Mouse (Mus musculus) adrenal gland, postnatal 14 days (tissue): ENCODE results near the gene Helz. TPM values are rescaled to one million over a fixed set of nuclear protein-coding genes. Genes with fewer than 3 reads are reported as not detected.
A peak's percentile ranks its signal among the peaks of the same experiment; 100 is the strongest.

Source experiments
- DNase-seq: peaks from one replicate; pipeline ENCODE4 v3.0.0; 2021; ENCODE audit warnings: mixed read lengths
- total RNA-seq: library from RNA; stranded (reverse); gene quantifications from 2 replicates; pipeline ENCODE4 v1.2.3, GENCODE M21; 2021

Gene Helz
- total RNA-seq, 1 experiment from 2014 or later: 30.3 TPM

DNA sequence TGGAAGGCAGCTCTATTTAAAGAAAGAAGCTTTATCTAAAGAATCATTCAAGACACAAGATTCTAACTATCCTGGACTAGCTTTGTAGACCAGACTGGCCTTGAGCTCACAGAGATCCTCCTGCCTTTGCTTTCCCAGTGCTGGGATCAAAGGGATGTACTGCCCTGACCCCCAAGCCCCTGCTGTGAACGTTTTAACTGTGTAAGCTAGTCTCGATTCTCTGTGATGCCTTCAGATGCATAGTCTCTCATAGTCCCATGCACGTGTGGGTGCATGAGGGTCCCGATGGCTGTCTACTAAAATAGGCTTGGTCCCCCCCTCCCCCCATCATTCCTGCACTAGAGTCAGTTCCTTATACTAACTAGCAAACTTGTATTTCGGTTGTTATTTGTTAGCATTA lies 70.2 kb downstream of the Helz start:
- DNase-seq: no peak

DNA sequence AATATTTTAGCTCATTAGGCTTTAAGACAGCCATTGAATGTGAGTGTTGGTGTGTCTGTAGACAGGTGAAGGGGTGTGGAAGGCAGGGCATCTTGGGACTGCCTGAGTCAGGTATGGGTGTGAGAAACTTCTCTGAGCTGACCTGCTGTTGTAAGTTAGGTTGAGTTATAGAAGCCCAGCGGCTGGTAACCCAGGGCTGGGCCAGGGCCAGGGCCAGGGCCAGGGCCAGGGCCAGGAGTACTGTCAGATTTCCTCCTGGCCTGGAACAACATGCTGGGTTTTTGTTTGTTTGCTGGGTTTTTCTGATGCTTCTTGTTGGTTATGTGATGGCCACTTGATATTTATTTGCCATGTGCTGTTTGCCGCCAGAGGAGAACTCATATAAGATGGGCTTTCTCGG lies 76.9 kb downstream of the Helz start:
- DNase-seq: no peak

DNA sequence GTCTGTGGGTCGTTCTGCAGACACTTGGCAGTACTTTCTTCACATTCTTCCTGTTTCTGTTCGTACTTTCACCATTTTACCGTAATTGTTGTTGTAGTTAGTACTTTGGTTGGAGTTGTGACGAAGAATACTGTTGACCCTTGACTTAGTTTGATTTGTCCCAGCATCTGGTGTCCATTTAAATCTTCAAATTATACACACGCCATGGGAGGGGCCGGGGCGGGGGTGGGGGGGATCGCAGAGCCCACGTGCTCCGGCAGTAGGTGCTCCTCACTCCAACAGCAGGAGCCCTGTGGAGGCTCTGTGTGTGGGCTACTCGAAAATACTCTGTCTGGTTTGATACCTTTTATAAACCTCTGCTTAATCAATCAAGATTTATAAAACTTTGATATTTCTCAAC lies 78.0 kb downstream of the Helz start:
- DNase-seq: no peak

DNA sequence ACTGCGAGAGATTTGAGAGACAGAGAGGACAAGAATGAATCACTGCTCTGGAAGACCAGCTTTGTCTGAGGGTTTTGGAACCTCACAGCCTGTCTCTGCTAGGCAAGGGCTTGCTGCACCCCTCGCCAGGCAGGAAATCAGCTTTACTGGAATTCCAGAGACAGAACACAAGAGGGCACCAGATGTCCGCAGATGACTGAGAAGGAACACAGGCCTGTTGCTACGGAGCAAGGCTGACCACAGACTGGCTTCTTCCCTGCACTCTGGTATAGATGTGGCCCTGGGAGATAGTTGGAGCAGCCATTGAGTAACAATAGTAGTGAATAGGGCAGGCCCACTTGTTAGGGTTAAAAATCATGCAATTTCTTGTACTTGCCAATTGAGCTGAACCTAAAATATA lies 81.8 kb downstream of the Helz start:
- peak; percentile 87 for DNase-seq

DNA sequence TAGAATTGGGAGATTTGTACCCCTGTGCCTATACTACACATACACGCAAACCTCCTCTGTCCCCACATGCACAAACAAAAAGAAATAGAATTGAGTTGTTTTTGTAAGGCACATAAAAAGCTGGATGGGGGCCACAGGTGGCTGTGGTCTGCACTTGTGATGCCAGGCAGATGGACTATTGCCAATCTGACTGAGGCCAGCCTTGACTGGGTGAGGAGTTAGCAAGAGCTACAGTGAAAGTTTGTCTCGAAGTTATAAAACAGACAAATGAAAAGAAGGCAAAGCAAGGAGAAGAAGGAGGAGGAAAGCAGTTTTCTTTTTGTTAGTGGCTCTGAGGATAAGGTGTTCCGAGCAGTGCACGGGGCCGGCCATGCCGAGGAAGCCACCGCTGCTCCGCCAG lies 82.2 kb downstream of the Helz start:
- peak; percentile 52 for DNase-seq

DNA sequence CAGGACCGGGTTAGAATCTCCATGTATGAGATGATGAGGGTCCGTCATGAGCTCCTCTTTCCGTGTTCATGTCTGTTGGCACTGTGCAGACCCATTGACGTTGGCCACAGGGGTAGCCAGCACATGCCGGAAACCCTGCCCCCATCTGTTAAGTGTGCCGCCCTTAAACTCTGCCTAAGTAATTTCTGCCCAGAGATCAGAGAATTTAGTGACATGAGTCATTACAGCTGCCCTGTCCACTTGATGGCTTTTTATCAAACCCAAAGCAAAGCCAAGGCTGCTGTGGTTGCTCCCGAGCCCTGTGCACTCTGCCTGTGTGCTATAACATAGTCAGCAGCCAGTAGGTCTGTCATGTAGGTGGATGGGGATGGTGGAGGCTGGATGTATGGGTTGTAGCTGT lies 83.4 kb downstream of the Helz start:
- DNase-seq: peak; percentile 63

DNA sequence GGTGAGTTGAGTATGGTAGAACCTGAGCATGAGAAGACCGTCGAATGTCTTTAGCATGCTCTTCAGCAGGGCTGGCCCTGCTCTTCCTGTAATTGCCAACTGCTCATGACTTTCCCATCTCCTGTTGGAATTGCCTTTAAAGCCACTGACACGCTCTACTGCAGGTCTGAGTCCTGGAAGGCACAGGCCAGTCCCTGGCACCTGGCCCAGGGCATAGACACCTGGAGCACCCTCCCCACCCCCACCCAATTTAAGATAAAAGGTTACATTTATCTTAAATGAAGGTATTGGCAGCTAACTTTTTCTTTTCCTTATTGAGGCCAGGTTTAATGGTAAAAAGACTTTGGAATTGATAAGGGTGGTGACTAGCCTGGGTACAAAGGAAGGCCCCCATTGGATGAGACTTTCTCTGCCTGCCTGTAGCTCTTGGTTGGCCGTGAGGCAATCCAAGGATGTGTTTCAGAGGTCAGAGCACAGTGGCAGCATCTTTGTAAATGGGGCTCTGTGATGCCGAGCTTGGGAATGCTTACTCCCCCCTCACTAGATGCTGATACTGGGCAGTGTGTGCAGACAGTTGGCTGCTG lies 85.9 kb downstream of the Helz start:
- no peak for DNase-seq

DNA sequence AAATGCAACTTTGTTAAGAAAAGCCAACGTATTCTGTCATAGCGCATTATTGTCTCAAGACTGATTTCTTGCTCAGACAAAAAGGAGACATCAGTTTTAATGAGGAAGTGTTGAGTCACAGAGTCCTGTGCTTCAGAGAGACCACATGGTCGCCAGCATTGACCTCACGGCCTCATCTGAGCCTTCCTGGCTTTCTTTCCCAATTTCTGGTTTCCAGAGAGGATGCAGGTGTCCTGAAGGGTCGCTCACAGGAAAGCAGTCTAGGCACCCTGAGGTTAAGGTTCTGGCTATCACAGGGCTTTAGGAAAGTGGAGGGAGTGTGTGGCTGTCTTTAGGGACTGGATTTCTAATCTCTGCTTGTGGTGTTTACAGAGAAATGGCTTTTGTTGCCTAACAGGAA lies 90.4 kb downstream of the Helz start:
- no peak for DNase-seq

DNA sequence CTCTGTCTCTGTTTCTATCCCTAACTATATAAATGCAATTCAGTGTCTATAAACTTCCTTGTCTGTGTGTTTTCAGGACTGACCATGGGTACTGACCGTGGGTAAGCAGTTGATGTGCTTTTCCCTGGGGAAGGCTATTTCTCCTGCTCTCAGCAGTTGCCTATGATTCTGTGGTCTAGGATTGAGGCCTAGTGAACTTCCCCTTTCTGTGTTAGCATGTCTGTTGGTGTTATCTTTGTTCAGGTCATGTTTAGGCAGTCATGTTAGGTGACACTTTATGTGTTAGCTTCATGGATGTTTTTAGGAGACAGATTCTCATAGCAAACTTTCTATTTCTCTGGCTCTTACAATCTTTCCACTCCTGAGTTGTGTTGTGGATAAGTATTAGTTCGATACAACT lies 91.9 kb downstream of the Helz start:
- DNase-seq: no peak

DNA sequence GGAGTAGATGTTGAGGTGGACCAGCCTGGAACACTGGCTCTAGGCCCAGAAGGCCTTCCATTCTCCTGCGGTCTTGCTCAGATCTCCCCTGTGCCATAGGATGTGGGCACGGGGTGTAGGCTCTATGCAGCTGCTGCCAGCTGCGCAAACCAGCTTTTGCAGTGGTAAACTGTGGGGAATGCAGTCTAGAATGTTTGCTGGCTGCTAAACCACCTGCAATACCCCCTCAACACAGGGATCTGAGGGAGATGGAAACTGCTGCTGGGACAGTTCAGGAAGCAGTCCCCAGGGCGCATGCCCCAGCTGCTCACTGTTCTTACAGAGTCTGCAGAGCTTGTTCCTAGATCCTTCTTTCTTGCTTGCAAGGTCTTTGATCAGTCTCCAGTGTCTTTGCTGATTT lies 96.7 kb downstream of the Helz start:
- DNase-seq: no peak

DNA sequence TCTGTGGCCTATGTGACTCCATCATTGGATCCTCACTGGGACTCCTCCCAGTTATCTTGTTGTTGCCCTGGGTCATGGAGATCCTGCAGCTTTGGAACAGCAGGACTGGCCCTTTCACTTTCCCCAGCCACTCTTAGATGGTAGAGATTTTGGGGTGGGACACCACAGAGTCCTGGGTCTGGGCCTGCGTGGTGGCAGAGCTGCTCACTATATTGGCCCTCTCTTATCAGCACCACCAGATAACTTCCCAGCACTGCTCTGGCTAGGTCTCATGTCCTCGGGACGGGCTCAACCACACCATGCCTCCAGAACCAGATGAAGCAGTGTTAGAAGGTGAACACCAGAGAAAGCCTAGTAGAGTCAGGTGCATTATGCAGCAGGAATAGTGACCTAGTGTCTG lies 99.6 kb downstream of the Helz start:
- no peak for DNase-seq

DNA sequence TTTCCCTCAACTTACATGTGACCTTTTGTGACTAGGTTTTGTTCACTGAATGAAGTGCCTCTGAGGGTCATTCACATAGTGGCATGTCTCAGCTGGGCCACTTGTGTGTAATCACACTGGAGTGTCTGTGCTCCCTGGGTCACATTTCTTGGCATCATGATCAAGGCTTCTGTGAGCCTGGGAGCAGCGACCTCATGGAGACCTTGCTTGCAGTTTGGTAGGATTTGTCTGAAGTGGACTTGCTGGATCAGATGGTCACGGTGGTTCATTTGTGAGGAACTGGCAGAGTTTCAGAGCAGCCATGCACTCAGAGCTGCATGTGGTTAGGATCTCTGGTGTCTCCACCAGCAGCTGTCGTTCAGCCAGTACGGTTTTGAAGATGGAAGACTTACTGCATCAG lies 100.9 kb downstream of the Helz start:
- no peak for DNase-seq

DNA sequence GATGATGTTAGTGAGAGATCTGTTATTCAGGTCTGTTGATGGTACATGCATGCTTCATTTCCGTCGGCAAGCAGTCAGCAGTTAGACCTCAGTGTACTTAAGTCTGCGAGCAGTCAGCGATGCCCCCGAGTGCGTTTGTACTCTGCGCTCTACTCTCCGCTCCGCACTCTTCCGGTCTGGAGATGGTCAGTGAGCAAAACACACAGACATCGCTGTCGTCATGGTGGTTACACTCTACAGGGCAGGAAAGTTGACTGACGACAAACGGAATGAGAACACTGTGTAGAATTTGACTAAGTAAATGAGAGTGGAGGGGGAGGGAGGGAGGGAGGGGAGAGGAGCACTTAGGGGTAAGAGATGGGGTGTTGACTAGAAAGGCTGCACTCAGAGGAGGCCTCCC lies 101.7 kb downstream of the Helz start:
- DNase-seq: no peak

DNA sequence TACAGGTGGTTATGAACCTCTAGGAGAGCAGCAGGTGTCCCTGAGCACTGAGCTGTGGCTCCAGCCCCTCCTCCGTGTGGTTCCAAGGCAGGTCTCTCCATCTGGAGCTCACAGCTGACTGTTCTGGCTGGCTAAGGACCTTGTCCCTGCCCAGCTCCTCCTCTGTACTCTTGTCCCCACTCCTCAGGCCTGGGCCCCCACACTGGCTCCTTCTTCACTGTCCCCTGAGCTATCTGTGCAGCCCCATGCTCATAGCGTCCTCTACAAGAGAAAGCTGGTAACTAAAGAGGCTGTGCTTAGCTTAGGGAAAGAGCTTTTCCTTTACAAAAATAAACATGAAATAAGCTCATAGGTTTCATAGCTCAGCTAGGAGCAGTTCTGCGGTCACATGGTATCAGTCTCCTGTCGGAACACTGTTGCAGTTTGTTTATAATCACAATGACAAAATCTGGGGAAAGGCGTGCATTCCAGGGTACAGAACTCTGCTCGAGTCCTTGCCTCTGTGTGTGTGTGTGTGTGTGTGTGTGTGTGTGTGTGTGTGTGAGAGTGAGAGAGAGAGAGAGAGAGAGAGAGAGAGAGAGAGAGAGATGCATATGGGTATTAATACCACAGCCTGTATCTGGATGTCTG lies 102.8 kb downstream of the Helz start:
- DNase-seq: no peak

DNA sequence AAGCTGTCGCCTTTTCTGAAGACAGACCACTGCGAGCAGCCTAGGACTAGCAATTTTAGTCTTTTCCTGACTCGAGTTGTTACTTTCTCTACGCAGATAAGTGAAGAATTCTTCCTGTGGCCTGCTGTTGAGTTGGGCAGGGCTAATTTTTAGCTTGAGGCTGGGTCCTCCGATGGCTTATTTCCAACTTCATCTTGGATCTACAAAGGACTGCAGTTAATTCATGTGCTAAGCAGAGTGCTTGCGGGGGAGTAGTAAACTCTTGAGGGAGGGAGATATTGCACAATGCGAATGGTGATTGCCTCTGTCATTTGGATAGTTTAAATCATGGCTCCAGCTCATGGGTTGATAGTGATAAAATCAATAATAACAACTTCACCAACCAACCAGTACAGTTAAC lies 103.7 kb downstream of the Helz start:
- DNase-seq: no peak

DNA sequence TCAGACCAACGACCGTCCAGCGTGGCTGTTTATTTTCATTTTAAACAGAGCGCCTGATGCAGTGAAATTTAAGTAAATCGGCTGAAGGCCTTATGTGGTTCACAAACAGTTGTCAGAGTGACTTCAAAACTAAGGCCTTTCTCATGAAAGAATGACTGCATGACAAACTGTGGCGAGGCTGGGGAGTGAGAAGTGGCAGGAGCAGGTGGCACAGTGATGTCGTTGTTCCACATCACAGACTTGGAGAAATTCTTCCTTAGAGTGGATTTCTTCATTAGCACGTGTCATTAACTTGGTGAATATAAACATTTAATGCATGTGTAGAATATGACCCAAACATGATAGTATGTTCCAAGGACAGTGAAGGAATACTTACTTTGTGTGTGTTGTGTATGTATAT lies 104.4 kb downstream of the Helz start:
- DNase-seq: no peak

DNA sequence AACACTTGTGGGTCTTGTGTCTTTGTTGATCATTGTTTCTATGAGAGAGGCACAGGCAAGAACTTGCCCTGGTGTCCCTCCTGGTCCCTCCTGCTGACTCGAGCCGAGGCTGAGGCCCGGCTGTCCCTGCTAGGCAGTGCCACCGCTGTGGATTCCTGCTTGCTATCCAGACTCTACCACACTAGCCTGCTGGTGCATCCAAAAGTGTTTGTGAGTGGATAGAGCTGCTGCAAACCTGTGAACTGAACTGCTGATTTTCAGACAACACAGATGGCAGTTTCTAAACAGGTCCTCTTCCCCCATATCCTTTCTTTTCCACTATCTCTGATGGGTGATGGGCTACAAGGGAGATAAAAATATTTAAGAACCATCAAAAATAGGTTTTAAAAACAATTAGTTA lies 107.8 kb downstream of the Helz start:
- no peak for DNase-seq

DNA sequence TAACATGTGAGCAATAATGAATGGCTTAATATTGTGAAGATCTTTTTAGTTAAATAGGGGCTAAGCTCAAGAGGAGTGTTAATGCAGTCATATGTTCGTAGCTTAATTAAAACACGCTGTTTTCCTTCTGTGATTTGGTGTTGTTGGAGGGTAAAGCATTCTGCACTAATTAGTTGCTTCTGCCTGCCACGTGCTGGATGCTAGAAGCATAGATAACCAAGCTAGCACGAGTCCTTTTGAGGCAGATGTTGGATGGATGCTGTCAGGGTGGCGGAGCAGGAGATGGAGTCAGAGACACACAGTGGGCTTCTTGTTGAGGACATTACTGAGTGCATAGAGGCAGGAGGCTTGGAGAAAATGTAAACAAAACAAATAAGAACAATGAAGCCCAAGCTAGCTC lies 109.4 kb downstream of the Helz start:
- DNase-seq: no peak

DNA sequence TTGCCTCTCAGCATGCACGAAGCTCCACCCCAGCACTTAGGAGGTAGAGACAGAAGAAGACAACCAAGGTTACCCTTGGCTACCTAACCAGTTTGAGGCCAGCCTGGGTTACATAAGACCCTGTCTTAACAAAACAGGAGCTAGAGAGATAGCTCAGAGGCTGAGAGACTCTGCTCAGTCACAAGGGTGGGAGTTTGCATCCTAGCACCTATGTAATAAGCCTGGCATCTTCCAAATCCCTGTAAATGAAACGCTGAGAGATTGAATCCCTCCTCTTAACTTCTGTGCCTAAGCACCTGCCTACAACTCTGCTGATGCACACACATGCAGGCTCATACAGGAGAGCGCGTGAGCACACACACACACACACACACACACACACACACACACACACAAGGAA lies 112.7 kb downstream of the Helz start:
- no peak for DNase-seq

DNA sequence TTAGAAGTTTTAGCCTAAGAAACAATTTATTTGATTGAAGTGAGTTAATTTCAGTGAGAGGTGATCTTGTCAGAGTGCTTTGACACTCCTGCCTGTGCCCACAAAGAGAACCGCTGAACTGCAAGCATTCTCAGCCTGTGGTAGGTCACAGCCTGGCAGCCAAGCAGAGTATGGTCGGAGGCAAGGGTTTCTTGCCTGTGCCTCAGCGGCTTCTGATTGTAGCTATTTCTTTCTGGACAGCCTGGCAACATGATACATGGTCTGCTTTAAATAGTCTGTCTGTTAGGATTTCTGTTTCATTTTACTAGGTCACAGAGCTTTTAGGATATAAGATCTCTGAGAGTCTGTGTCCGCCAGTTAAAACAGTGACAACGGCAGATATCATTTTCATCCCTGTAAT lies 114.9 kb downstream of the Helz start:
- no peak for DNase-seq

DNA sequence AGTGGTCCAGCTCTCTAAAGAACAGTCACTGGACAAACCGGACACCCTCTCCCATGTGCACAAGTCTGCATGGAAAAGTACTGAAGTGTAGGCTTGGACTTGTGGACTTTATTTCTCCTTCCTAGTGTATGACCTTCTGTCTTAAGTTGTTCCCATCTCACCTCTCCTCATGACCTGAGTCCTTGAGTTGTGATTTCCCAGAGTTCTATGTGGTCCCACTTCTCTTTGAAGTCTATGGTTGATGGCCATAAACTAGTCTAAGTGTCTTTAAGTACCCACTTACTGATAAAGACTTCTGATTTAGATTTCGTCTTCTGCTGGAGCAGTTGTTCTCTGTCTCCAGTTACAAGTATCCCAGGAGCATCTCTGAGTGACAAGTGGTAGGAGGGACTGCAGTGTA lies 119.8 kb downstream of the Helz start:
- DNase-seq: no peak

DNA sequence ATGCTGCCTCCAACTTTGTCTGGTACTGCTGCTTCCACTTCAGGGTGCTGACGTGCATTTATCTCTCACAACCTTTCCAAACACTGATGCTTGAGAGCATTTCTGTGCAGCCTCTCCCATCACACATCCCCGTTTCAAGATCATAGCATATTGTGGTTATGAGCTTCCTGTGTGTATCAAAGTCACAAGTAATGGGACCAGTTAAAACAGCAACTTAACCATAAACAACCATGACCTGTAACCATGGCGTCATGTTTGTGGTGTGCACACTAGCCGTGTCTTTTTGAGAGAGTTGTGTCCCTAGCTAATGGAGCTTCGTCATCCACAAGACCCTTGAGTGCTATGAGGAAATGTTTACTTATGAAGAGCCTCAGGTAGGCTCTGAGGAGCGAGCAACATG lies 120.5 kb downstream of the Helz start:
- no peak for DNase-seq

DNA sequence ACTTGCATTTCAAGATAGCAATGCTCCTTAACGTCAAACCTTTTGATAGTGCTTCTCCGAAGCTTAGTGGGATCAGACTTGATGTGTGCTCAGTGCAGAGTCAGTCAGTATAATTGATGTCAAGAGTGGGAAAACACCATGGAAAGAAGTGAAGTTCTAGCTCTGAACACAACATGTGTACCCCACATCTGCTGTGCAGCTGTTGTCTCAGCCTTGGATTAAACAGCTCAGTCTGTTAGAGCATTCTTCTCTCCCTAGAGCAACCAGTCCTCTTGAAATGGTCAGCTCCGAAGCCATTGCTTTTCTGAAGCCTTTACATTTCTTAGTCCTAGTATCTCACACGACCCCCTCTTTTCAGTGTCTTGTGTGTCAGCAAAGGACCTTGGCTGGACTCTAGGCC lies 121.2 kb downstream of the Helz start:
- DNase-seq: no peak

DNA sequence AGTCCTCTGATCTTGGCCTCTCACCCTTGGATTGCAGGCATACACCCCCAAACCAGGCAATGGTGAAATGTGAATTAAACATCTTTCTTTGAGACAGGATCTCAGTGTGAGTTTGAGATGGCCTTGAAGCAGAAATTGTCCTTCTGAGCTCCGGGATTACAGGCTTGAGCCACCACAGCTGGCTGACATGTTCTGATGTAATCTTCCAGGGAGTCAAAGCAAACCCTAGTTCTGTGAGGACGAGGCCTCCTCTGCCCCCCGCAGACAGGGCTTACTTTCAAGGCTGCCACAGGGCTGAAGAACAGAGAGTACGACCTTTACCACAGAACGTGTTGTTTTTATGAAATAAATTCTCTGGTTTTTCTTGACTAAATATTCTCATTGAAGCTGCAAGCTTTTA lies 126.3 kb downstream of the Helz start:
- DNase-seq: peak; percentile 42

DNA sequence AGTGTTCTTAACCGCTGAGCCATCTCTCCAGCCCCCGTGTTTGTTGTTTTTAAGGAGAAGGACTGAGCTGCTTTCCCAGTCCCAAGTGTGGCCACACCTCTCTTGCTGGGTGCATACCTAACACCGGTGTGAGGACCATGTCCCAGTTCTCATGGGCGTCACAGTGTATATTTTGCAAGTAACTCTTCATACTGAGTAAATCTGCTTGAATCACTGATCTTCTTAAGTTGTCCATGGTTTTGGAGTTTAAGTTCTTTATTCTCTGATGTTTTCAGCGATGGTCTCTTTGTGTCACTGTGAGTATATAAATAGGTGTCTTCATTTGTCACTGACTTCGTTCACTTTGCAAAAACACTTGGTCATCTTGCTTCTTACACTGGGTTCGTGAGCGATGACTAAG lies 126.9 kb downstream of the Helz start:
- DNase-seq: no peak
